Mouse (Mus musculus): ENCODE results near the gene Smurf2.
A peak's percentile ranks its signal among the peaks of the same experiment; 100 is the strongest.

The Smurf2 gene

DNA sequence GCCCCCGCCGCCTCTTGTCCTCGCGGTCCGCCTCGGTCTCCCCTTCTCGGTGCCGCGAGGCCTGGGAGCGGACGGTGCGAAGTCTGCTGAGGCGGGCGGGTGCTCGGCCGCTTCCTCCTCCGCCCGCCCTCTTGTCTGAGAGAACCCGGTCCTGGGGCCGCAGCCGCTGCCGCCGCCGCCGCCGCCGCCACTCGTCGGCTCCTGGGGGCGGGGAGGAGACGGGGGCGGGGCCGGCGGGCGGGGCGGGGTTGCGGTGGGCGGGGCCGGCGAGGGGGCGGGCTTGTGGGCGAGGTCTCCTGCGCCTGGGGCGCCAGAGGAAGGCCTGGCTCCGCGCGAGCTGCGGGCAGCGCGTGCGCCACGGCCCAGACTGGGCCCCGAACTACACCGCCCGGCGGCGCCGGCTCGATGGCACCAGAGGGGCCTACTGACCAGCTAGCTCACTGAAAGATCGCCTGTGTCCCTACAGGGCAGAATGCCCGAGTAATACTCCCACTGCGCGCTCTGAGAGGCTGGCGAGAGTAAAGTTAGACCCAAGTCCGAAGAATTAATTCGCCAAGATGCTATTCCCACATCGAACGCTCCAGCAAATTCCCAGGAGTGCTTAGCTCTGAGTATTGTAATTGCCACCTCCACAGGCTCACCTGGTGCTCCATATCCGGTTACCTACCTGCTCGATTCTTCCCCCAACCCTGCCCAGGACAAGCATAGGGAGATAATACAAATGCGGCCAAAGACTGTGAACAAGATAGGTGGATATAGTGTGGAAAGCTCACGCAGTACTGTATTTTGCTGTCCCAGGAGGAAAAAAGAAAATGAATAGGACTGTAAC, at the start of gene Smurf2:
Smurf2 (minus strand) TSS at position 165 of the 829 bp plus-strand sequence.
- peak; percentile 95 for DNase-seq

DNA sequence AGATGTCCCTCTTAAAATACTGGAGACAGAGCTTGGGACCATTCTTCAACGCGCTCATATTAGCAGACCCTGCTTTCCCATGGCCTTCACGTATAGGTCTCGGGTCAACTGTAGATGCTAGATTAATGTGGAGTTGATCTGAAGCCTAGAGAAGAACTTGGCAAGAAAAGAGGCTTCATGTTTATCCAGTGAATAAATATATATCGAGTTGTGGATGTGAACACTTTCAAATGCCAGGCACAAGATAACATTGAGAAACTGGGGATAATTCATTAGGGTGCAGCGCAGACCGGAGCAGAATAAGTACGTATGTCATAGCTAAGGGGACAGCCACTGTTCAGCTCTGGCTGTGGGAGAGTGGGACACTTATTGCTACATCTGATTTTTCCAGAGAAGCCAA, 49.3 kb upstream of the Smurf2 start:
- no peak for DNase-seq

- no peak for DNase-seq
These were observed 47.1 kb upstream of the Smurf2 start for GRCm38 (mm10) chr11:106967630-106968029.

GRCm38 (mm10) chr11:106965881-106966280, 45.4 kb upstream of the Smurf2 start:
- no peak for DNase-seq

GRCm38 (mm10) chr11:106962310-106962709, 41.8 kb upstream of the Smurf2 start:
- DNase-seq, result no peak

- no peak for DNase-seq
These were observed 41.1 kb upstream of the Smurf2 start for GRCm38 (mm10) chr11:106961471-106962081.

- DNase-seq, result no peak
These were observed 38.6 kb upstream of the Smurf2 start for GRCm38 (mm10) chr11:106959121-106959520.

DNA sequence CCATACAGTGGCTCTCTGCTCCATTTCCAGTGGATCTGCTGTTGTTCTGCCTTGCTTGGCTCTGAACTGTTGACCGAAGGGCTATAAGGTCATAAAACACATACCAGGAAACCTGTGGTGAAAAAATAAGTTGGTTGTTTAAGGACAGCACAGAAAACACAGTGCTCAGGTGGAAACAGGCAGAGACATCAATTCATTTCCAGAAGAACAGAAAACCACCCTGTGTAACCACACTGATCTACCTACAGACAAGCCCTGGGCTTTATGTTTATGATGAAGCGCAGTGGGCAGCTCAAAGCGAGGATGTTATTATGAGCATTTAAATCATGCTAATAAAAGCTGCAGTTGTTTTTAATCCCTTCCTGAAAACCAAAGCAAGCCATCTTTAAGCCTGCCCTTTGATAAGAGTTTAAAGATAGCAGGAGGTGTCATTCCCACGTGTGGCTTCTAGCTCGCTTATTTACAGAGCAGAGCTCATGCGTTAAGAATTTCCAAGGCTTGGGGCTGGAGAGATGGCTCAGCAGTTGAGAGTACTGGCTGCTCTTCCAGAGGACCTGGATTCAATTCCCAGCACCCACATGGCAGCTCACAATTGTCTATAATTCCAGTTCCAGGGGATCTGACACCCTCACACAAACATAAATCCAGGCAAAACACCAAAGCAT, 38.0 kb upstream of the Smurf2 start:
- no peak for DNase-seq

- DNase-seq, result no peak
These were observed 36.9 kb upstream of the Smurf2 start for GRCm38 (mm10) chr11:106957271-106957980.

- no peak for DNase-seq
These were observed 34.1 kb upstream of the Smurf2 start for GRCm38 (mm10) chr11:106954566-106954965.

GRCm38 (mm10) chr11:106954116-106954515, 33.6 kb upstream of the Smurf2 start:
- DNase-seq, result no peak

- no peak for DNase-seq
These were observed 16.8 kb upstream of the Smurf2 start for GRCm38 (mm10) chr11:106937306-106937705.

DNA sequence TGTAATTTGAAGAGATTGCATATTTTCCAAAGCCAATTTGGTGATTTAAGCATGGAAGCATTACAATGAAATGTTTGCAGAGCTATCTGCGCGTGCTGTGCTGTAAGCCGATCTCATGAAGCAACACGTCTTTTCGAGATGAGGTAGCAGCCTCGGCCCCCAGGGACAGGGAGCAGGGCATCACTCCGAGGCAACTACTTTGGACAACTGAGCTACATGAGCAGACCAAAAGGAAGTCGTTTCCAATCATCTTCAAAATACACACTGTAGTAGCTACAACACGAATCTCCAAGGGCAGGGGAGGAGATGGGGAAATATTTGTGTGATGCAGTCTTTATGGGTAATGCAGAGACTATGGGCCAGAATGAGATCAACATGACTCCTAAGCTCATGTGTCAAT, 9.9 kb upstream of the Smurf2 start:
- no peak for DNase-seq

DNA sequence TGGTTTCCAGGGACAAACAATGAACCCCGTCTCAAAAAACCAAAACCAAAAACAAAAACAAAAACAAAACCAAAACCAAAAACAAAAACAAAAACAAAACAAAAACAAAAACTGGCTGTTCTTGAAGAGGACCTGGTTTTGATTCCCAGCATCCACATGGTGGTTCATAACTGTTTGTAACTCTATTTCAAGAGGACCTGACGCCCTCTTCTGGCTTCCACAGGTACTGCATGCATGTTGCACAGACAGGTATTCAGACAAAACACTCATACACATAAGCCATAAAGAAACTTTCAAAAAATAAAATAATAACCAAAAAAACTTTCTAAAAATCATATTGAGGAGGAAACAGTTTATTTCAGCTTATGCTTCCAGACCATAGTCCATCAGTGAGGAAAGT, 8.4 kb upstream of the Smurf2 start:
- no peak for DNase-seq

DNA sequence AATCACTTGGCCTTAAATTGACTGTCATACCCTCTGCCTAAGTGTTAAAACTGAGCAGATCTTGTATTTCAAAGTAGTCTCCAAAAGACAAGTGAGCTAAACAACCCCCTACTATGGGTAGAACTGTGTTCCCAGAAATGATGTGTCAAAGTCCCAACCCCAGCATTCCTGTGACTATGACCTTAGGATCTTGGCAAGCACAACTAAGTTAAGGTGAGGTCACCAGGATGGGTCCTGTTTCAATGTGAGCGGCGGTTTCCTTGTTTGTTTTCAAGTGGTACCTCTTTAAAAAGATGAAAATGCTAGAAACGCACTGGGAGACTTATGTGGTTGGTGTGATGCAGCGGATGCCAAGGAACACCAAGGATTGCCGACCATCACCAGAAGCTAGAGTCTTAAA, 7.4 kb upstream of the Smurf2 start:
- no peak for DNase-seq

- DNase-seq, result no peak
These were observed 6.7 kb upstream of the Smurf2 start for GRCm38 (mm10) chr11:106927226-106927625.

GRCm38 (mm10) chr11:106926732-106927131, 6.2 kb upstream of the Smurf2 start:
- DNase-seq, result no peak

DNA sequence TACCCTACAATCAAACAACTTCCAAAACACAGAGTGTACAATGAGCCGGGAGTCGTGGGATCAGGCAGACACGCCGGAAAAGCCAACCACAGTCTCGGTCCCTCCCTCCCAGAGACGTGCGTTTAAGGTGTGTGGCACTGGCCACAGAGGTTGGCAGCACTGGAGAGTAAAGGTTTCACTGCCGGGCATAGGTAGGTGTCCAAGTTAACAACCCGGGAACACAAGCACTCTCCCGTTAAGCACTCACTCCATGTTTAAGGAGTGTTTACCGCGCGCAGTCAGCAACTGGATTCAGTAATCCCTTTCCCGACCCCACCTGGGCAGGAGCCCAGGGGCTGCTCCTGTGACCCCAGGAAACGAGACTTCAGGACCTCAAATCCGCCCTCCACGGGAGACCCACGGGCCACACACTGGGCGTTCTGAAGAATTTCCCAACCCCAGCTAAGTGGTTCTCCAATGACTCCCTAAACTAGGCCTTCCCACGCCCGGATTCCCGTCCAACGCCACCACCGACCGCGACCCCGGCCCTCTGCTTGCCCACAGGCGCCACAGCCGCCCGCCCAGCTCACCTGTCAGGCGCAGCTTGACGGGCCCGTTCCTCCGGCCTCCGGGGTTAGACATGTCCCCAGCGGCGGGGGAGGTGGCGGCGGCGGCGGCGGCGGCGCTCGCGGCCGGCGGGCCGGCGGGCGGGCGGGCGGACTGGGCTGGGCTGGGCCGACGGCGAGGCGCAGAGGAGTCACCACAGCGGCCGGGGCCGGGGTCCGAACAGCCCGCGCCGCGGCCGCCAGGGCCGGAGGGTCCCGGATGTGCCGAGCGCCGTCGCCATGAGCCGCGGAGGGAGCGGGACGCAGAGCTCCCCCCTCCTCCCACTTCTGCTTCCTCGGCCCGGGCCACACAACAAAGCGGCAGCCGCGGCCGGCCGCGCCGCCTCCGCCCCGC, 634 bp downstream of the Smurf2 start:
- peak; percentile 42 for DNase-seq

- DNase-seq, result no peak
These were observed 1.6 kb downstream of the Smurf2 start for GRCm38 (mm10) chr11:106918901-106919300.

DNA sequence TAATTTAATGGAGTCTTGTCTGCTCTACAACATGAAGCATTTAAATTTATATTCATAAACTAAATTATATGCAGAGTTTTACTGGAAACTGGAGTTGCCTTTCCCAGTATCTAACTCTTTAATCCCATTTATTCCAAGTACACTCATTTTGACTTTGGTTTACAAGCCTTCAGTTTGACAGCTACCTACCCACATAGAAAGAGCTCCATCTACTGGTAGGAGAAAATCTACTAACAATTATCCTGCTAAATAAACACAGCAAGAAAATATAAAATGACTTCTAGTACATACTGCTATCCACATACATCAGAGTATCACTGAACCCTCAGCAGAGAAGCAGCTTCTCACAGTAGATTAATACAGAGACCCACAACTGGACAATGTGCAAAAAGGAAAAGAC, 9.3 kb downstream of the Smurf2 start:
- DNase-seq, result no peak

DNA sequence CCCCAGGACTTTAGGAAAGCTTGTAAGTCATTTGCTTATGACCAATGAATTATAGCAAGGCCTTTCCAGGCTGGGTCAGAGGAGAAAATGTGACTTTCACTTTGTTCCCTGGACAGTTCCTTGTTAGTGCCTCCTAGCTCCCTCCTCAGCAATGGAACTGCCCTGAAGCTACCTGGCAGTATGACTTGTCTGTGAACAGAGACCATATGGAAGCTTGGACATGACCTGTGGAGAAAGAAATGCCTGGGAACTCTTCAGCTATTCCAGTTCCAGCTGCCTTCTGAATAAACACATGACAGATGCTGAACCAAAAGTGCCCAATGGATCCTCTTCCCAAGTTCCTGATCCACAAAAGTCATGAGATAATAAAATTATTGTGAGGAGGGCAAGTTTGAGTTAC, 12.5 kb downstream of the Smurf2 start:
- no peak for DNase-seq

GRCm38 (mm10) chr11:106907253-106907652, 13.3 kb downstream of the Smurf2 start:
- DNase-seq, result no peak

All from embryo, embryonic 11 days (tissue).